Mouse (Mus musculus) stomach, postnatal 0 days (tissue): Measurements from ENCODE around the gene Gnb1l.

Source experiments
- CTCF ChIP-seq: IDR thresholded peaks from 2 replicates; pipeline ENCODE4 v1.5.1; 2016; ENCODE audit warnings: antibody characterized with exemption, low read depth, mild to moderate bottlenecking, moderate library complexity
- EP300 ChIP-seq: optimal IDR thresholded peaks from 2 replicates; pipeline ENCODE3; 2016; ENCODE audit warnings: antibody characterized with exemption

DNA sequence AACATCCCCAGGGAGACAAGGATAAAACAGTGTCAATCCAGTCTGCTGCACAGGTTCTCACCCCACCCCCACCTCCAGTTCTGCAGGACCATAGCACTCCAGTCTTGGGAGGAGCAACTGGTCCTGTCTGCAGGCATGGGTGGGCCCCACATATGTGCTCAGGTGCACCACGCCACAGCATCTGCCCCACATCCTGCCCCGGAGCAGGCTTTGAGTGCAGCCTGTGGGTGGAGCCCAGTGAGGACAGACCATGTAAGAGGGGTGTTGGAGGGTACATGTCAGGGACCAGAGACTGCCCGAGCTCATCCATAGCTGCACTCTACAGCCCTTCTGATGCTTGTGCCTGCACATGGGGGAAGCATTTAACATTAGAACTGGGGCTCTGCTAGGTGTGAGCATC, 57.9 kb downstream of the Gnb1l start:
- TF ChIP-seq CTCF (no peak), EP300 (no peak)
